ENCODE assay signal across 24 mouse cellular contexts in genomic region chr19:47135568-47135967, GRCm38 (mm10). TPM values are rescaled to one million over a fixed set of nuclear protein-coding genes. Genes with fewer than 3 reads are reported as not detected.
DNase-seq lines count a peak whose midpoint lies in the region; ATAC-seq and TF ChIP-seq lines count a peak whose summit lies in the region.
"Had no signal": no experiment of that assay in that cellular context is flagged by ENCODE, and none has a peak within 500 bp of the region (broad histone marks: within the 10 kb centered on the region; RNA-seq: fewer than 3 reads in every experiment).

No protein-coding gene starts in this region.

- no peaks in the 10 kb centered on the region for H3K4me1 ChIP-seq in liver, adult 2 months (ENCODE audit: control insufficient read depth, insufficient read depth, low read length)
- peaks cover 41% of the 10 kb centered on the region for H3K4me1 ChIP-seq in liver, embryonic 12.5 days
- H3K4me1 ChIP-seq in E14TG2a.4 (replicated peaks; ENCODE audit: low read depth, low read length): peaks cover 80% of the 10 kb centered on the region

- H3K4me3 ChIP-seq in gastrocnemius, adult 2 months: no peak overlapping the region
- 0 out of 2 replicates have a peak overlapping the region, but pooled peaks have one; percentile 13 for H3K4me3 ChIP-seq in liver, adult 2 months (ENCODE audit: insufficient read depth, low read depth, low read length)
- no peak overlapping the region for H3K4me3 ChIP-seq in liver, embryonic 12.5 days
- peak overlapping the region; percentile 75 for H3K4me3 ChIP-seq in E14TG2a.4 (replicated peaks; ENCODE audit: low read length)
- H3K4me3 ChIP-seq: heart, embryonic 13.5 days; hindbrain, embryonic 13.5 days had no signal

- H3K27ac ChIP-seq in gastrocnemius, adult 2 months: no peak overlapping the region
- H3K27ac ChIP-seq in liver, adult 2 months (replicated peaks; ENCODE audit: insufficient read depth, low read depth, low read length): no peak overlapping the region
- H3K27ac ChIP-seq in liver, embryonic 12.5 days: no peak overlapping the region
- H3K27ac ChIP-seq: hindbrain, embryonic 13.5 days; hindbrain, postnatal 0 days had no signal

- peaks cover 10% of the 10 kb centered on the region for H3K36me3 ChIP-seq in liver, adult 2 months (ENCODE audit: control insufficient read depth, insufficient read depth, low read length)
- H3K36me3 ChIP-seq in liver, embryonic 12.5 days: peaks cover 35% of the 10 kb centered on the region
- H3K36me3 ChIP-seq in E14TG2a.4 (ENCODE audit: insufficient read depth, low read length): peaks cover 44% of the 10 kb centered on the region

- DNase-seq in gastrocnemius, adult 2 months: peak; percentile 18
- no peak for DNase-seq in gastrocnemius, postnatal 25 days
- DNase-seq in liver, adult 2 months (ENCODE audit: extremely low read depth, low read depth, low spot score): no peak
- DNase-seq in R1 (ENCODE audit: low read depth, low spot score): peak; percentile 39
- DNase-seq in natural killer cell, adult 2 months (ENCODE audit: low spot score in 2 of 2): no peak
- DNase-seq: adrenal gland, adult 8-10 months; adrenal gland, postnatal 36 days; cerebellum, adult 2 months; cerebellum, postnatal 10 days; gastrocnemius, postnatal 10 days; heart, postnatal 36 days; kidney, adult 11 months had no signal

- no peaks in the 10 kb centered on the region for H3K79me2 ChIP-seq in liver, adult 2 months (ENCODE audit: control insufficient read depth, insufficient read depth, low read length)

- 83% methylated on average over 17 of the region's 17 CpGs for WGBS in liver, adult 2 months
- 74% methylated on average over 17 of the region's 17 CpGs for WGBS in liver, embryonic 12.5 days (ENCODE audit: insufficient replicate concordance)

- TF ChIP-seq POLR2A in liver, adult 2 months (IDR thresholded peaks at IDR 0.05; ENCODE audit: extremely low read depth, insufficient read depth, low read length): no peak

- intact Hi-C loops in gastrocnemius, adult 2 months (cut with DNase I): no loop called here

- no peak overlapping the region for H3K4me2 ChIP-seq in liver, embryonic 12.5 days
- H3K4me2 ChIP-seq: heart, embryonic 13.5 days; hindbrain, embryonic 13.5 days had no signal

- no peaks in the 10 kb centered on the region for H3K27me3 ChIP-seq in liver, adult 2 months (ENCODE audit: control insufficient read depth, insufficient read depth, low read length)
- H3K27me3 ChIP-seq in liver, embryonic 12.5 days (replicated peaks): peaks cover 23% of the 10 kb centered on the region
- H3K27me3 ChIP-seq in E14TG2a.4 (ENCODE audit: insufficient read depth, low read length): peaks cover 13% of the 10 kb centered on the region
- H3K27me3 ChIP-seq: Patski had no signal

- H3K9ac ChIP-seq in liver, adult 2 months (ENCODE audit: low read depth, low read length): no peak overlapping the region
- no peak overlapping the region for H3K9ac ChIP-seq in liver, embryonic 12.5 days
- H3K9ac ChIP-seq: heart, embryonic 13.5 days; hindbrain, embryonic 13.5 days had no signal

- TF ChIP-seq CTCF in gastrocnemius, adult 2 months (IDR thresholded peaks at IDR 0.05): no peak
- no peak for TF ChIP-seq CTCF in liver, adult 2 months (IDR thresholded peaks at IDR 0.05; ENCODE audit: low read depth, low read length)
- no peak for TF ChIP-seq CTCF in E14TG2a.4 (conservative IDR thresholded peaks at IDR 0.05; ENCODE audit: low read length)

- no peaks in the 10 kb centered on the region for H3K9me3 ChIP-seq in liver, embryonic 12.5 days (replicated peaks)
- no peaks in the 10 kb centered on the region for H3K9me3 ChIP-seq in E14TG2a.4 (ENCODE audit: low read length)
- H3K9me3 ChIP-seq: heart, embryonic 13.5 days; hindbrain, embryonic 13.5 days had no signal

- no peak for ATAC-seq in liver, embryonic 12.5 days
- ATAC-seq: hindbrain, postnatal 0 days; Patski had no signal

RNA-seq across cellular contexts. Expression of gene Calhm2, which starts 2.5 kb away (rescaled TPM):
- 1 to 10 TPM; 1.6 to 2.3 TPM for total RNA-seq in gastrocnemius, adult 2 months (2021)
- total RNA-seq in gastrocnemius, postnatal 25 days (2021): 1 to 10 TPM; 1.9 to 2.2 TPM
- 1.5 and 2.6 TPM in 2 replicates for total RNA-seq in liver, adult 2 months (2014; rRNA removed)
- polyA plus RNA-seq in liver, adult 2 months (2012; rRNA removed): 1.3 and 2.0 TPM in 2 replicates
- polyA plus RNA-seq in liver, embryonic 12.5 days (2016; fragmentation: Nextera tagmentation; extraction: Ambion mirVana): 1.9 and 2.4 TPM in 2 replicates

RNA-seq across cellular contexts. Expression of gene Calhm1, which starts 8.5 kb away (rescaled TPM):
- not detected for total RNA-seq in gastrocnemius, adult 2 months (2021)
- total RNA-seq in gastrocnemius, postnatal 25 days (2021): not detected
- not detected in 2 replicates for total RNA-seq in liver, adult 2 months (2014; rRNA removed)
- polyA plus RNA-seq in liver, adult 2 months (2012; rRNA removed): not detected in 2 replicates
- polyA plus RNA-seq in liver, embryonic 12.5 days (2016; fragmentation: Nextera tagmentation; extraction: Ambion mirVana): not detected in 2 replicates
- total RNA-seq: adrenal gland, adult 8-10 months; adrenal gland, postnatal 36 days; gastrocnemius, postnatal 10 days; heart, adult 8-10 months; heart, postnatal 36 days; hindbrain, postnatal 0 days had no signal
- polyA plus RNA-seq: cerebellum, adult 2 months; embryonic facial prominence, embryonic 11.5 days; forebrain, embryonic 11.5 days; gonadal fat pad, adult 2 months; heart, embryonic 13.5 days; heart, postnatal 0 days; hindbrain, embryonic 13.5 days; hindbrain, postnatal 0 days; intestine, embryonic 14.5 days; Patski had no signal

RNA-seq across cellular contexts. Expression of gene Calhm3, which starts 22.0 kb away (rescaled TPM):
- not detected for total RNA-seq in gastrocnemius, adult 2 months (2021)
- total RNA-seq in gastrocnemius, postnatal 25 days (2021): not detected
- total RNA-seq in liver, adult 2 months (2014; rRNA removed): not detected in 2 replicates
- polyA plus RNA-seq in liver, adult 2 months (2012; rRNA removed): not detected in 2 replicates
- polyA plus RNA-seq in liver, embryonic 12.5 days (2016; fragmentation: Nextera tagmentation; extraction: Ambion mirVana): not detected in 2 replicates
- total RNA-seq: adrenal gland, adult 8-10 months; adrenal gland, postnatal 36 days; gastrocnemius, postnatal 10 days; heart, adult 8-10 months; heart, postnatal 36 days; hindbrain, postnatal 0 days had no signal
- polyA plus RNA-seq: cerebellum, adult 2 months; embryonic facial prominence, embryonic 11.5 days; forebrain, embryonic 11.5 days; gonadal fat pad, adult 2 months; heart, embryonic 13.5 days; heart, postnatal 0 days; hindbrain, embryonic 13.5 days; hindbrain, postnatal 0 days; intestine, embryonic 14.5 days; Patski had no signal

RNA-seq across cellular contexts. Expression of gene Neurl1a, which starts 43.1 kb away (rescaled TPM):
- total RNA-seq in gastrocnemius, adult 2 months (2021): 100 to 1,000 TPM; 124 to 133 TPM
- total RNA-seq in gastrocnemius, postnatal 25 days (2021): 100 to 1,000 TPM in 1 of 2 experiments, 10 to 100 TPM in 1; 98.2 to 105 TPM
- 0.28 and 0.34 TPM in 2 replicates for total RNA-seq in liver, adult 2 months (2014; rRNA removed)
- polyA plus RNA-seq in liver, adult 2 months (2012; rRNA removed): 0.24 and 0.28 TPM in 2 replicates
- 2.2 and 2.6 TPM in 2 replicates for polyA plus RNA-seq in liver, embryonic 12.5 days (2016; fragmentation: Nextera tagmentation; extraction: Ambion mirVana)

RNA-seq across cellular contexts. Expression of gene Pdcd11, which starts 45.0 kb away (rescaled TPM):
- 1 to 10 TPM; 8.0 to 8.6 TPM for total RNA-seq in gastrocnemius, adult 2 months (2021)
- total RNA-seq in gastrocnemius, postnatal 25 days (2021): 1 to 10 TPM; 6.9 to 7.3 TPM
- 7.1 and 8.3 TPM in 2 replicates for total RNA-seq in liver, adult 2 months (2014; rRNA removed)
- 4.4 and 6.1 TPM in 2 replicates for polyA plus RNA-seq in liver, adult 2 months (2012; rRNA removed)
- 10.9 and 11.7 TPM in 2 replicates for polyA plus RNA-seq in liver, embryonic 12.5 days (2016; fragmentation: Nextera tagmentation; extraction: Ambion mirVana)

Comparison
In these comparisons a context has a peak if more than half of its experiments do, and no peak if none do; other contexts are left out.
1. DNase-seq: peak in gastrocnemius, adult 2 months (single experiment) and R1 (single experiment); none in gastrocnemius, postnatal 25 days (single experiment), liver, adult 2 months (single experiment) and natural killer cell, adult 2 months (0 of 2).
2. H3K4me3 ChIP-seq: peak in liver, adult 2 months (single experiment) and E14TG2a.4 (single experiment); none in gastrocnemius, adult 2 months (single experiment) and liver, embryonic 12.5 days (single experiment).